Mouse (Mus musculus) C2C12 (cell line): ENCODE results near the gene Cers2.

Experiments
- CTCF ChIP-seq: IDR thresholded peaks from one replicate; pipeline ENCODE4 v1.5.1; 2011; ENCODE audit not compliant: control insufficient read depth, insufficient read depth, insufficient read length
- MYOG ChIP-seq: IDR thresholded peaks from one replicate; pipeline ENCODE4 v1.6.1; 2011; ENCODE audit not compliant: control insufficient read depth, insufficient read length; ENCODE audit errors: extremely low read depth
- USF1 ChIP-seq: IDR thresholded peaks from one replicate; pipeline ENCODE4 v1.6.1; 2011; ENCODE audit warnings: low read depth, mild to moderate bottlenecking, control low read depth, moderate library complexity

DNA sequence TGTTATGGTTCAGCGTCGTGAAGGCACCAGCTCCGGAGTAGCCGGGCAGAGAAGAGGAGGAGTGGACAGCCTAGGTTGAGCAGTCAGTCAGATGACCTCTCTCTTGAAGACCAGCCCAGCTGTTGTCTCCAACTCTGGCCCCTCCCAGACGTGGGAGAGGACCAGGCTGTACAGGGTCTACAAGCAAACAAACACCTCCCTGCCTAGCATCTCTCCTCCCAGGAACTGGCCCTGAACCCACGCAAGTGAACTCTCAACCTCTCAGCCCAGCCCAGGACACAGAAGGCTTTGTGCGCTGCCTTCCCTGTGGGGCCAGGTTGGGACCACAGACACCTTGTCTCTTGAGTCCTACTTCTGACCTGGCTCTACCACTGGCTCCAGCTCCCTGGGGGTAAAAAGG is 7.5 kb upstream of the Cers2 start, which contains the start of gene Anxa9:
- TF ChIP-seq CTCF = no peak
- no peak for TF ChIP-seq USF1
- no peak for TF ChIP-seq MYOG
